Comparison of ENCODE assay signal across 13 mouse cellular contexts in the genomic region with DNA sequence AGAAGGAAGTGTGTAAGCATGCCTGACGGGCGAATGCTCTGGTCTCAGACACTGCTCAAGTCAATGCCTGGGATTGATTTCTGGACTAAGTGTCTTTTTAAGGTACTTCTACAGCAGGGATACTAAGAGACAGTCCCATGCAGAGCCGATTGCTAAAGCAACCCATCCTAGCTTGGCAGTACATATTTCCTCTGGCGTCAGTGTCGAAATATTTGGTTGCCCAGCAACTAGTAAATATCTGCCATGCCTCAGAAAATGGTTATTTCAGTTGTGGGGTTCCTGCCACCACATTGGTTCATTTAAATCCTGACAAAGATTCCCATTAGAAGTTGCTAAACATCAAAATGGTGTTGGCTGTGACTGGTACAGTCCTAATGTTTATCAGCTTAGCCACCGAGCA.
DNase-seq lines count a peak whose midpoint lies in the region; ATAC-seq and TF ChIP-seq lines count a peak whose summit lies in the region.
"Had no signal": no experiment of that assay in that cellular context is flagged by ENCODE, and none has a peak within 500 bp of the region (broad histone marks: within the 10 kb centered on the region; RNA-seq: fewer than 3 reads in every experiment).

No protein-coding gene starts in this region.

- H3K27ac ChIP-seq in gastrocnemius, adult 2 months: peak overlapping the region; percentile 65
- H3K27ac ChIP-seq in lung, embryonic 14.5 days (ENCODE audit: low read depth): no peak overlapping the region
- H3K27ac ChIP-seq in intestine, embryonic 15.5 days: 0 out of 2 replicates have a peak overlapping the region, but pooled peaks have one; percentile 1
- peak overlapping the region; percentile 57; the same call in 1 of the 2 replicates for H3K27ac ChIP-seq in stomach, embryonic 15.5 days
- H3K27ac ChIP-seq: limb, embryonic 12.5 days had no signal

- no peak for ATAC-seq in lung, embryonic 14.5 days (ENCODE audit: insufficient read depth)
- ATAC-seq in intestine, embryonic 15.5 days: no peak
- ATAC-seq in stomach, embryonic 15.5 days (ENCODE audit: insufficient read depth, low FRiP score, low read depth): no peak

- TF ChIP-seq CTCF in gastrocnemius, adult 2 months (IDR thresholded peaks at IDR 0.05): no peak
- TF ChIP-seq CTCF in lung, embryonic 14.5 days (IDR thresholded peaks at IDR 0.05; ENCODE audit: low read depth): no peak
- TF ChIP-seq CTCF in lung, adult 2 months (IDR thresholded peaks at IDR 0.05; ENCODE audit: insufficient read depth, low read length): no peak

- no peaks in the 10 kb centered on the region for H3K27me3 ChIP-seq in lung, embryonic 14.5 days (ENCODE audit: insufficient read depth, low read length)
- H3K27me3 ChIP-seq in intestine, embryonic 15.5 days (replicated peaks): no peaks in the 10 kb centered on the region
- H3K27me3 ChIP-seq in stomach, embryonic 15.5 days (replicated peaks): no peaks in the 10 kb centered on the region
- H3K27me3 ChIP-seq: limb, embryonic 12.5 days had no signal

- peaks cover 3% of the 10 kb centered on the region; the same call in 1 of the 2 replicates for H3K9me3 ChIP-seq in lung, embryonic 14.5 days (ENCODE audit: low read depth, low read length)
- no peaks in the 10 kb centered on the region for H3K9me3 ChIP-seq in intestine, embryonic 15.5 days
- H3K9me3 ChIP-seq in stomach, embryonic 15.5 days: no peaks in the 10 kb centered on the region

- H3K36me3 ChIP-seq in lung, embryonic 14.5 days (ENCODE audit: insufficient read depth): peaks cover 8% of the 10 kb centered on the region; the same call in 1 of the 2 replicates
- H3K36me3 ChIP-seq in intestine, embryonic 15.5 days: peaks cover 9% of the 10 kb centered on the region; the same call in 1 of the 2 replicates
- H3K36me3 ChIP-seq in stomach, embryonic 15.5 days: peaks cover 2% of the 10 kb centered on the region; the same call in 1 of the 2 replicates

- H3K9ac ChIP-seq in lung, embryonic 14.5 days: no peak overlapping the region
- no peak overlapping the region for H3K9ac ChIP-seq in intestine, embryonic 15.5 days
- H3K9ac ChIP-seq in stomach, embryonic 15.5 days: no peak overlapping the region
- H3K9ac ChIP-seq: limb, embryonic 12.5 days had no signal

- WGBS in lung, embryonic 14.5 days: 69% methylated on average over 6 of the region's 6 CpGs
- WGBS in lung, adult 2 months: 30% methylated on average over 6 of the region's 6 CpGs
- 67% methylated on average over 6 of the region's 6 CpGs for WGBS in intestine, embryonic 15.5 days
- WGBS in stomach, embryonic 15.5 days: 73% methylated on average over 6 of the region's 6 CpGs

- H3K4me1 ChIP-seq in lung, embryonic 14.5 days (ENCODE audit: insufficient read depth): peaks cover 16% of the 10 kb centered on the region
- peaks cover 28% of the 10 kb centered on the region for H3K4me1 ChIP-seq in lung, adult 2 months (ENCODE audit: control insufficient read depth, insufficient read depth, low read length)
- H3K4me1 ChIP-seq in intestine, embryonic 15.5 days (replicated peaks): peaks cover 20% of the 10 kb centered on the region
- H3K4me1 ChIP-seq in stomach, embryonic 15.5 days: 0 out of 2 replicates have a peak, but pooled peaks cover under 1% of the 10 kb centered on the region

- TF ChIP-seq POLR2A in lung, adult 2 months (IDR thresholded peaks at IDR 0.05; ENCODE audit: borderline replicate concordance, extremely low read depth, low read depth, low read length): no peak

- no peak overlapping the region for H3K4me2 ChIP-seq in lung, embryonic 14.5 days
- no peak overlapping the region for H3K4me2 ChIP-seq in intestine, embryonic 15.5 days (replicated peaks)
- no peak overlapping the region for H3K4me2 ChIP-seq in stomach, embryonic 15.5 days
- H3K4me2 ChIP-seq: limb, embryonic 12.5 days had no signal

- intact Hi-C loops in gastrocnemius, adult 2 months (cut with DNase I): no loop called here
- intact Hi-C loops in gastrocnemius, postnatal 14 days (cut with DNase I; ENCODE audit: low total_unique reads): no loop called here

- no peak overlapping the region for H3K4me3 ChIP-seq in gastrocnemius, adult 2 months
- no peak overlapping the region for H3K4me3 ChIP-seq in lung, embryonic 14.5 days (ENCODE audit: low read depth, low read length)
- no peak overlapping the region for H3K4me3 ChIP-seq in lung, adult 2 months (replicated peaks; ENCODE audit: extremely low read depth, low read depth, low read length)
- H3K4me3 ChIP-seq in intestine, embryonic 15.5 days (replicated peaks): no peak overlapping the region
- H3K4me3 ChIP-seq in stomach, embryonic 15.5 days (replicated peaks): no peak overlapping the region
- H3K4me3 ChIP-seq: limb, embryonic 12.5 days had no signal

- no peak for DNase-seq in gastrocnemius, adult 2 months
- DNase-seq in gastrocnemius, postnatal 14 days: no peak
- DNase-seq in lung, embryonic 14.5 days: peak; percentile 38
- DNase-seq in lung, adult 2 months: no peak
- DNase-seq in yolk sac, embryonic 10.5 days (ENCODE audit: low spot score): no peak
- DNase-seq in urinary bladder, postnatal 36 days (ENCODE audit: low spot score in 2 of 2): no peak
- DNase-seq: adrenal gland, adult 2 months; B cell, adult 2 months; kidney, adult 18-20 months; spleen, adult 18-20 months had no signal
